Mouse (Mus musculus): ENCODE measurements around the gene Plekhg3. TPM values are rescaled to one million over a fixed set of nuclear protein-coding genes. Genes with fewer than 3 reads are reported as not detected.

Gene Plekhg3
- polyA plus RNA-seq, 1 experiment from 2014 or later: 6.5 TPM

DNA sequence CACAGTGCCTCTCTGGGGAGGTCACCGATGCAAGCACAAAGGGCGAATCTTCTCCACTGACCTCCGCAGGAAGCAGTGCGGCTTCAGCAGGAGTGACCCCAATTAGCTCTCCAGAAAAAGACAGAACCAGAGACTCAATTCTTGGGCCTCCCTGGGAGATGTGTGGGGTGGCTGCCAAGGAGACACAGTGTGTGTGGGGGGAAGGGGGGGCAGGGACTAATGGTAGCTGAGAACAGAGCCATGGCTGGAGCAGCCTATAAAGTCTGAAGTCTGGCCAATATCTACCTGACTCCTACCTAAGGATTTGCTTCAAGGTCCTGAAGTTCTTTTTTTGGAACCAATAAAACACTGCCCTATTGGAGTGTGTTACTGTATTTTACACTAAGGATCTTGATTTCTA is 73.9 kb downstream of the Plekhg3 start:
- Histone ChIP-seq H3K4me3 (no peak overlapping the region), H3K27ac (no peak overlapping the region), H3K27me3 (no peaks in the 10 kb centered on the region; the same call in 1 of the 2 replicates), H3K9me3 (no peaks in the 10 kb centered on the region), H3K4me2 (no peak overlapping the region), H3K9ac (no peak overlapping the region), H3K4me1 (no peaks in the 10 kb centered on the region), H3K36me3 (no peaks in the 10 kb centered on the region)
- WGBS: 47% methylated on average over 4 of the region's 4 CpGs
- ATAC-seq (ENCODE audit: insufficient number of reproducible peaks, insufficient read depth, low FRiP score, low TSS enrichment, low read depth): no peak

DNA sequence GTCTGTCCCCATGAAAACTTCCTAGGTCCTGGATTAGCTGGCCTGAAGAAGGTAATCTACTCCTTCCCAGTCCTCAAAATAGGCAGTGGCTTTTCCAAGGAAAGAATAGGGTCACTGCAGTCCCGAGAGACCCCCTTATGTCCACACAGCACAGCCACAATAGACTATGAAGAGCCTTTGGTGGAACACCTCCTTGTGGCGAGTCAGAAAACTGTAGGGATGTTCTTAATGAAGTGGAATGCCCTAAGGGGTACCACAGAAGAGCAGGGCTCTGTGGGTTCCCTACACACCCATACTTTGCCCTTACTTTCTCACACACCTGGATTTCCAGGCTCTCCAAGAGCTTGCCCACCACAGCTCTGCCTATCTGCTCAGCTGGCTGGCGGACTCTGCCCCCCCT is 75.1 kb downstream of the Plekhg3 start:
- no peak overlapping the region for H3K27ac ChIP-seq
- no peaks in the 10 kb centered on the region for H3K4me1 ChIP-seq
- H3K36me3 ChIP-seq: no peaks in the 10 kb centered on the region
- no peak overlapping the region for H3K9ac ChIP-seq
- 71% methylated on average over 3 of the region's 3 CpGs for whole genome bisulfite sequencing
- H3K4me3 ChIP-seq: no peak overlapping the region
- no peaks in the 10 kb centered on the region for H3K27me3 ChIP-seq
- no peaks in the 10 kb centered on the region for H3K9me3 ChIP-seq
- H3K4me2 ChIP-seq: no peak overlapping the region
- ATAC-seq (ENCODE audit: insufficient number of reproducible peaks, insufficient read depth, low FRiP score, low TSS enrichment, low read depth): no peak

DNA sequence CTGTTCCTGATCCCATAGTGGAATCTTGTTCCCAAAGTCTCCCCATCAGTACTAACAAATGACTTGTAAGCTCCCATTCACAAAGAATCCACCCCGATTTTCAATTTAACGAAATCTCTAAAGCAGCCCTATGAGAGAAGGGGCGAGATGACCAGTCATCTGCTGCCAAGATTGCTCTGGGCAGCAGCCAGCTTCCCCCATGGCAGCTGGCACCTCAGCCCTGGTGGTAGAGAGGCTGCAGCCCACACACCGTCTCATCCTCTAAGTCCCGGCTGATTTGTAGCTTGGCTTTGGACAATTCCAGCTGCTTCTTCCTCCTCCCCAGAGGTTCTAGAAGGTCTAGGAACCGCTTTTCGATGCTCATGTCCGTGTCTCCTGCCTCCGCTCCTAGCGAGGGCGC is 77.5 kb downstream of the Plekhg3 start:
- no peaks in the 10 kb centered on the region for H3K27me3 ChIP-seq
- no peaks in the 10 kb centered on the region for H3K9me3 ChIP-seq
- no peaks in the 10 kb centered on the region for H3K4me1 ChIP-seq
- H3K9ac ChIP-seq: no peak overlapping the region
- no peak overlapping the region for H3K27ac ChIP-seq
- H3K36me3 ChIP-seq: no peaks in the 10 kb centered on the region
- no peak overlapping the region for H3K4me3 ChIP-seq
- 87% methylated on average over 11 of the region's 11 CpGs for WGBS
- H3K4me2 ChIP-seq: no peak overlapping the region
- no peak for ATAC-seq (ENCODE audit: insufficient number of reproducible peaks, insufficient read depth, low FRiP score, low TSS enrichment, low read depth)

DNA sequence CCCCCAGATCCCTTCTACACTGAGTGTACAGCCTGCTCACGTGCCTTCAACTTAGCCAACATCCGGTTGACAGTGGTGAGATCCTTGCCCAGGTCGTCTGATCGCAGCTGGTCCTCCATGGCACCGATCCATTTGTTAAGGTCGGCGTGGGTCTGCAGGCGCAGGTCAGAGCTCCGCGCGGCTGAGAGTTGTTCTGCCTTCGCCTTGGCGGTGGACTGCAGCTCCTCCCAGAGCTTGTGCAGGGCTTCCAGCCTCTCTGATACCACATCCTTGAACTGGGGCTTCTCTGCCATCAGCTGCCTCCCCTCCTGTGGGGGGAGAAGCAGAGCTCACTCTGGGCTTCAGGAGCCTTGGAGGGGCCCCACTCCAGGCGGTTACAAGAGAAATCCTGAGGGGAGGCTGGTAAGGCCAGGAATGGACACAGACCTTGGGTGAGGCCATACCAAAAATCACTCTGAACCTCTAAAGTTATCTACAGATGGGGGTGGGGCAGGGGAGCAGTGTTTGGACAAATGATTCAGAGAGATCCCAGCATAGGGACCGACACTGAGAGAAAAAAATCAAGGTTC is 78.4 kb downstream of the Plekhg3 start:
- Histone ChIP-seq H3K9ac (no peak overlapping the region), H3K4me2 (no peak overlapping the region), H3K27me3 (no peaks in the 10 kb centered on the region), H3K9me3 (no peaks in the 10 kb centered on the region), H3K27ac (no peak overlapping the region), H3K4me1 (no peaks in the 10 kb centered on the region), H3K36me3 (no peaks in the 10 kb centered on the region), H3K4me3 (no peak overlapping the region)
- no peak for ATAC-seq (ENCODE audit: insufficient number of reproducible peaks, insufficient read depth, low FRiP score, low TSS enrichment, low read depth)
- 82% methylated on average over 15 of the region's 15 CpGs for WGBS

- H3K4me3 ChIP-seq: no peak overlapping the region
- WGBS: 87% methylated on average over 12 of the region's 12 CpGs
- peaks cover 13% of the 10 kb centered on the region for H3K4me1 ChIP-seq
- no peak overlapping the region for H3K4me2 ChIP-seq
- H3K36me3 ChIP-seq: no peaks in the 10 kb centered on the region
- no peaks in the 10 kb centered on the region for H3K9me3 ChIP-seq
- H3K27ac ChIP-seq: no peak overlapping the region
- no peak for ATAC-seq (ENCODE audit: insufficient number of reproducible peaks, insufficient read depth, low FRiP score, low TSS enrichment, low read depth)
- no peaks in the 10 kb centered on the region for H3K27me3 ChIP-seq
- no peak overlapping the region for H3K9ac ChIP-seq
These were observed 81.9 kb downstream of the Plekhg3 start for GRCm38 (mm10) chr12:76612621-76613020.

- no peak overlapping the region for H3K9ac ChIP-seq
- no peak overlapping the region for H3K4me3 ChIP-seq
- no peak for ATAC-seq (ENCODE audit: insufficient number of reproducible peaks, insufficient read depth, low FRiP score, low TSS enrichment, low read depth)
- WGBS: 40% methylated on average over 12 of the region's 12 CpGs
- H3K4me1 ChIP-seq: peaks cover 16% of the 10 kb centered on the region
- no peak overlapping the region for H3K4me2 ChIP-seq
- H3K27ac ChIP-seq: peak overlapping the region; percentile 34
- no peaks in the 10 kb centered on the region for H3K9me3 ChIP-seq
- no peaks in the 10 kb centered on the region for H3K27me3 ChIP-seq
- no peaks in the 10 kb centered on the region for H3K36me3 ChIP-seq
These were observed 84.3 kb downstream of the Plekhg3 start for GRCm38 (mm10) chr12:76614868-76615579.

GRCm38 (mm10) chr12:76615580-76615937 is 84.9 kb downstream of the Plekhg3 start:
- no peak for ATAC-seq (ENCODE audit: insufficient number of reproducible peaks, insufficient read depth, low FRiP score, low TSS enrichment, low read depth)

GRCm38 (mm10) chr12:76618175-76618574 is 87.5 kb downstream of the Plekhg3 start:
- Histone ChIP-seq H3K4me3 (no peak overlapping the region), H3K27me3 (no peaks in the 10 kb centered on the region), H3K4me1 (peaks cover 21% of the 10 kb centered on the region), H3K4me2 (no peak overlapping the region), H3K9me3 (no peaks in the 10 kb centered on the region), H3K9ac (no peak overlapping the region), H3K36me3 (no peaks in the 10 kb centered on the region), H3K27ac (no peak overlapping the region)
- ATAC-seq (ENCODE audit: insufficient number of reproducible peaks, insufficient read depth, low FRiP score, low TSS enrichment, low read depth): no peak
- WGBS: 76% methylated on average over 4 of the region's 4 CpGs

More at GRCm38 (mm10) chr12:76615580-76615937, 84.9 kb downstream of the Plekhg3 start:
- Histone ChIP-seq H3K36me3 (no peaks in the 10 kb centered on the region), H3K4me2 (no peak overlapping the region), H3K4me1 (peaks cover 16% of the 10 kb centered on the region), H3K27ac (peak overlapping the region; percentile 34), H3K9me3 (no peaks in the 10 kb centered on the region), H3K4me3 (no peak overlapping the region), H3K9ac (no peak overlapping the region), H3K27me3 (no peaks in the 10 kb centered on the region)
- WGBS: 69% methylated on average over 4 of the region's 4 CpGs

DNA sequence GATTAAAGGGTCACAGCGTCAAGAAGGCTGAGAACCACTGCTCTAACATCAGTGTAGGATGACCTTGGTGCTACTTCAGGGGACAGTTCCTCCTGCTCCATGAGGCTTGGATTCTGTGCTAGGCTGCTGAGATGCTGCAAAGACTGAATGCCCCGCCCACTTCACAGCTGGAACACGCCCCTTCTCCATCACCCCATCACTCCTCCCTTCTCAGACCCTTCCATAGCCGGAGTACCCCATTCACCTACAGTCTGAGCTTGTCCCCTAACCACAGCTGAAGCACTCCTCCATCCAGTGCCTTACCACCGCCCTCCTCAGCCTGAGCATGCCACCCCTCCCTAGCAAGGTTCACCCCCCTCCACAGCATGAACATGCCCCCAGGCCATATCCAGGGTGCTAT is 89.2 kb downstream of the Plekhg3 start:
- ATAC-seq (ENCODE audit: insufficient number of reproducible peaks, insufficient read depth, low FRiP score, low TSS enrichment, low read depth): no peak
- Histone ChIP-seq H3K9me3 (no peaks in the 10 kb centered on the region), H3K4me3 (no peak overlapping the region), H3K4me2 (no peak overlapping the region), H3K27me3 (no peaks in the 10 kb centered on the region), H3K27ac (no peak overlapping the region), H3K36me3 (no peaks in the 10 kb centered on the region), H3K4me1 (peaks cover 19% of the 10 kb centered on the region), H3K9ac (no peak overlapping the region)
- WGBS: 47% methylated on average over 5 of the region's 5 CpGs

GRCm38 (mm10) chr12:76623374-76623773 is 92.7 kb downstream of the Plekhg3 start:
- no peaks in the 10 kb centered on the region for H3K36me3 ChIP-seq
- no peaks in the 10 kb centered on the region for H3K27me3 ChIP-seq
- H3K9ac ChIP-seq: no peak overlapping the region
- peaks cover 9% of the 10 kb centered on the region for H3K4me1 ChIP-seq
- H3K9me3 ChIP-seq: no peaks in the 10 kb centered on the region
- no peak overlapping the region for H3K4me2 ChIP-seq
- 75% methylated on average over 6 of the region's 6 CpGs for WGBS
- H3K4me3 ChIP-seq: no peak overlapping the region
- ATAC-seq (ENCODE audit: insufficient number of reproducible peaks, insufficient read depth, low FRiP score, low TSS enrichment, low read depth): no peak
- no peak overlapping the region for H3K27ac ChIP-seq

All from embryonic facial prominence, embryonic 13.5 days (tissue).